Mouse (Mus musculus): ENCODE measurements around the gene Vmn1r86. TPM values are rescaled to one million over a fixed set of nuclear protein-coding genes. Genes with fewer than 3 reads are reported as not detected.

Vmn1r86 gene
- polyA plus RNA-seq, 1 experiment from 2014 or later: not detected

DNA sequence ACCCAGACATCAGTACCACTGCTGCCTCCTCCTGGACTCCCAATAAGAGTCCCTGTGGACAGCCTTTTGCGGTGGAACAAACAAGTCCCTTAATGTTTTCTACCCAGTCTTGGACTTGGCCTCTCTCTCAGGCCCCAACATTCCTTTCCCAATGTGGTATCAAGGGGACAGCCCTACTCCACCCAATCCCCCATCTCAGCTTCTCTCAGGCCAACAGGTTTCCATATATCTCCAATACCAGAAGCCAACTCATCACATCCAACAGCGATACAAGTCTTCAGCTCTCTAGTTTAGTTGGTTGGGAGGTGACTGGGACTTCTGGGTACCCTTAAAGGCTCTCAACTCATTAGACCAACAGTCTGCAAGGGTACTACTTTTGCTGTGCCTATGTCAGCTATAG, 66.2 kb downstream of the Vmn1r86 start:
- Histone ChIP-seq H3K36me3 (ENCODE audit: control insufficient read depth, insufficient read depth) (no peaks in the 10 kb centered on the region), H3K4me2 (replicated peaks; ENCODE audit: low read depth) (peak overlapping the region; percentile 77), H3K27ac (ENCODE audit: low read depth, low read length) (no peak overlapping the region), H3K9ac (ENCODE audit: low read depth, low read length) (no peak overlapping the region), H3K4me1 (replicated peaks; ENCODE audit: control insufficient read depth, insufficient read depth, low read length) (no peaks in the 10 kb centered on the region), H3K27me3 (replicated peaks; ENCODE audit: control insufficient read depth, insufficient read depth, low read length) (no peaks in the 10 kb centered on the region), H3K4me3 (ENCODE audit: low read depth, low read length) (peak overlapping the region; percentile 75), H3K9me3 (ENCODE audit: control insufficient read depth) (no peaks in the 10 kb centered on the region)
- no peak for TF ChIP-seq CTCF (IDR thresholded peaks at IDR 0.05; ENCODE audit: low read depth)
- 92% methylated on average over 2 of the region's 2 CpGs for WGBS
- no peak for ATAC-seq

DNA sequence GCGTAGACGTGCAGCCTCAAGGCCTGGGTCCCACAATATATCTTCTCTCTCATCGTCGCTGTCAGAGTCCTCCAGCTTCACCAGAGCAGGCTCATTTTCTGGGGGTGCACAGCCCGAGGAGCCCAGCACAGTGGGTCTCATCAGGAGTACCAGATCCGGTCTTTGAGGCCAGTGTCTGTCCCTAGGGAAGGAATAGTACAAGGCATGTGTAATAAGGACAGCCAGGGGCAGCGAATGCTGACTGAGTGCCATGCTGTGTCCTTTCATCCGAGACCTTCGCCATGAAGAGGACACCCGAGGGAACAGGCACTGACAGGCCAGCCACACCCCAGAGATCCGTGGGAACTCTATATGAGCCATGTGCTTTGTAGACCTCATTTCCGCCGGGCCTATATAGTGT, 66.7 kb downstream of the Vmn1r86 start:
- no peaks in the 10 kb centered on the region for H3K4me1 ChIP-seq (replicated peaks; ENCODE audit: control insufficient read depth, insufficient read depth, low read length)
- no peak overlapping the region for H3K4me3 ChIP-seq (ENCODE audit: low read depth, low read length)
- H3K36me3 ChIP-seq (ENCODE audit: control insufficient read depth, insufficient read depth): no peaks in the 10 kb centered on the region
- no peak overlapping the region for H3K9ac ChIP-seq (ENCODE audit: low read depth, low read length)
- ATAC-seq: no peak
- H3K27ac ChIP-seq (ENCODE audit: low read depth, low read length): no peak overlapping the region
- no peak overlapping the region for H3K4me2 ChIP-seq (replicated peaks; ENCODE audit: low read depth)
- 89% methylated on average over 13 of the region's 13 CpGs for WGBS
- H3K27me3 ChIP-seq (replicated peaks; ENCODE audit: control insufficient read depth, insufficient read depth, low read length): no peaks in the 10 kb centered on the region
- no peaks in the 10 kb centered on the region for H3K9me3 ChIP-seq (ENCODE audit: control insufficient read depth)
- no peak for TF ChIP-seq CTCF (IDR thresholded peaks at IDR 0.05; ENCODE audit: low read depth)

Other genes with a start within 250 kb of the Vmn1r86 start
- 0.97 and 1.2 TPM in 2 replicates for gene Zfp128, start 238.7 kb downstream of the Vmn1r86 start, polyA plus RNA-seq (2015; fragmentation: Nextera tagmentation; extraction: Ambion mirVana)
- gene Zscan22, start 222.1 kb downstream of the Vmn1r86 start, polyA plus RNA-seq (2015; fragmentation: Nextera tagmentation; extraction: Ambion mirVana): 4.0 and 4.4 TPM in 2 replicates
- 555 and 561 TPM in 2 replicates for gene Rps5, start 197.6 kb downstream of the Vmn1r86 start, polyA plus RNA-seq (2015; fragmentation: Nextera tagmentation; extraction: Ambion mirVana)
- 0.05 and 0.09 TPM in 2 replicates for gene Rnf225, start 192.5 kb downstream of the Vmn1r86 start, polyA plus RNA-seq (2015; fragmentation: Nextera tagmentation; extraction: Ambion mirVana)
- 4.0 and 4.1 TPM in 2 replicates for gene Zfp324, start 154.1 kb downstream of the Vmn1r86 start, polyA plus RNA-seq (2015; fragmentation: Nextera tagmentation; extraction: Ambion mirVana)
- 2.5 and 2.6 TPM in 2 replicates for gene Zfp446, start 142.1 kb downstream of the Vmn1r86 start, polyA plus RNA-seq (2015; fragmentation: Nextera tagmentation; extraction: Ambion mirVana)
- 0.18 and 0.22 TPM in 2 replicates for gene Slc27a5, start 121.7 kb downstream of the Vmn1r86 start, polyA plus RNA-seq (2015; fragmentation: Nextera tagmentation; extraction: Ambion mirVana)
- gene Trim28, start 120.8 kb downstream of the Vmn1r86 start, polyA plus RNA-seq (2015; fragmentation: Nextera tagmentation; extraction: Ambion mirVana): 82.8 and 85.3 TPM in 2 replicates
- gene Zbtb45, start 109.9 kb downstream of the Vmn1r86 start, polyA plus RNA-seq (2015; fragmentation: Nextera tagmentation; extraction: Ambion mirVana): 11.2 and 11.6 TPM in 2 replicates
- 323 and 329 TPM in 2 replicates for gene Chmp2a, start 85.1 kb downstream of the Vmn1r86 start, polyA plus RNA-seq (2015; fragmentation: Nextera tagmentation; extraction: Ambion mirVana)
- 96.8 and 107 TPM in 2 replicates for gene Ube2m, start 81.6 kb downstream of the Vmn1r86 start, polyA plus RNA-seq (2015; fragmentation: Nextera tagmentation; extraction: Ambion mirVana)
- 0.83 and 1.1 TPM in 2 replicates for gene Mzf1, start 65.2 kb downstream of the Vmn1r86 start, polyA plus RNA-seq (2015; fragmentation: Nextera tagmentation; extraction: Ambion mirVana)
- gene Vmn1r85, start 24.7 kb downstream of the Vmn1r86 start, polyA plus RNA-seq (2015; fragmentation: Nextera tagmentation; extraction: Ambion mirVana): not detected in 2 replicates
- not detected in 2 replicates for gene Vmn1r87, start 20.2 kb upstream of the Vmn1r86 start, polyA plus RNA-seq (2015; fragmentation: Nextera tagmentation; extraction: Ambion mirVana)
- not detected in 2 replicates for gene Vmn1r88, start 39.7 kb upstream of the Vmn1r86 start, polyA plus RNA-seq (2015; fragmentation: Nextera tagmentation; extraction: Ambion mirVana)
- gene Vmn1r89, start 93.1 kb upstream of the Vmn1r86 start, polyA plus RNA-seq (2015; fragmentation: Nextera tagmentation; extraction: Ambion mirVana): not detected in 2 replicates
- 30.0 and 34.4 TPM in 2 replicates for gene Lig1, start 157.4 kb upstream of the Vmn1r86 start, polyA plus RNA-seq (2015; fragmentation: Nextera tagmentation; extraction: Ambion mirVana)
- gene Zswim9, start 158.8 kb upstream of the Vmn1r86 start, polyA plus RNA-seq (2015; fragmentation: Nextera tagmentation; extraction: Ambion mirVana): 1.6 and 1.9 TPM in 2 replicates
- gene Pla2g4c, start 204.7 kb upstream of the Vmn1r86 start, polyA plus RNA-seq (2015; fragmentation: Nextera tagmentation; extraction: Ambion mirVana): 0.20 and 0.21 TPM in 2 replicates